Mouse (Mus musculus): ENCODE data around the gene Cyren. TPM values are rescaled to one million over a fixed set of nuclear protein-coding genes. Genes with fewer than 3 reads are reported as not detected.

The Cyren gene
- polyA plus RNA-seq (2016; fragmentation: Nextera tagmentation; extraction: Ambion mirVana), result 17.1 and 19.0 TPM in 2 replicates

DNA sequence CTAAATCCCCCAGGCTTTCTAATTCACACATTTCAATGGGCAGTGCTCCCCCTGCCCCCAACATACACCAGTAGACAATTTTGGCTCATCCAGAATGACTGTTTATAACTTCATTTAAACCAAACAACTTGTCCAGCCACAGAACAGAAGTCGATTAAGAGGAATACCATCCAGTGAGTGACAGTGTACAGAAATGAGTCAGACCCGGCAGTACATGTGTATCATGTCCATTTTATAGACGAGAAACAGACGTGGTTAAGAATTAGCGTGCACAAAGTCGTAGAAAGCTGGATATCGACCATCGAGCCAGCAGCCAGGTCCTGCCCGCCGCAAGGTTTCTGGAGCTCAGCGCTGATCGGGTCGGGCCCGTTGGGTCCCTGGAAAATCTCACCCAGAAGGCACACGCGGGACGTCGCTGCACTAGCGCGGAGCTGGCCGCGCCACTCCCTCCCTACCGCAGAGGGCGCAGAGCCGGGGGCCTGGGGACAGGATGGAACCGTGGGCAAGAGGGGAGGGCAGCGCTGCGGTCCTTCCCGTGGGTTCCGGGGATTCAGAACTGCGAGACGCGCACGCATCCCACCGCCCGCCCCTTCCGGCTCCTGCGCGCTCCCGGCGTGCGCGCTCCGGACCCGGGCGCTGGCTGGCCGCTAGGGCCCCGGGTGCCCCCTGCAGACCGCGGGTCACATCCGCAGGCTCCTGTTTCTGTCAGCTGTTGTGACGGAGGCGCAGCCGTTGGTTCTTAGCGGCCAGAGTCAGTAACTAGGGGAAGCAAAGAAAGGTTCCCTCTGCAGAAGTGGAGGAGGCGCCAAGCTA is at the start of gene Cyren:
Gene Cyren (minus strand): TSS at position 552 of the 813 bp plus-strand sequence.
- Histone ChIP-seq H3K4me2 (replicated peaks) (peak within 1 kb of the TSS; percentile 75), H3K9me3 (no peaks in the 10 kb centered on the region), H3K9ac (peak within 1 kb of the TSS; percentile 84), H3K36me3 (peaks cover 29% of the 10 kb centered on the region), H3K27me3 (no peaks in the 10 kb centered on the region), H3K27ac (peak within 1 kb of the TSS; percentile 94), H3K4me1 (peaks cover 28% of the 10 kb centered on the region), H3K4me3 (peak within 1 kb of the TSS; percentile 67)
- WGBS, result under 1% methylated on average over 52 of the region's 56 CpGs
- peak; percentile 89 for ATAC-seq (ENCODE audit: insufficient number of reproducible peaks, insufficient read depth, low FRiP score, low TSS enrichment)

DNA sequence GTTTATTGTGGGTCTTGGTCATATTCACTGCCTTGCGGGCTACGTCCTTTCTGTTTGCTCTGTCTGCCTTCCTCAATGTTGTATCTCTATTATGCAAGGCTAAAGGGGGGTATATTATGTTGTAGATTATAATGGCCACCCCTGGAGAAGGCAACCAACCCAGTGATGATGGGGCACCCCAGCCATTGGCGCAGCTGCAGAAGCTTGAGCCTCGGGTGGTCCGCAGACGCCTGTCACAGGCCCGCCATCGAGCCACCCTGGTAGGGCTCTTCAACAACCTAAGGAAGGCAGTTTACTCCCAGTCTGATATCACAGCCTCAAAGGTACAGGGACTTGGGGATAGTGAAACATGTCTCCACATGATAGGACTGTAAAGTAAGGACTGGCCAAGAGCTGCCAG is 49.7 kb upstream of the Cyren start:
- Histone ChIP-seq H3K4me1 (no peaks in the 10 kb centered on the region), H3K9ac (no peak overlapping the region), H3K4me3 (no peak overlapping the region), H3K27me3 (no peaks in the 10 kb centered on the region), H3K4me2 (replicated peaks) (no peak overlapping the region), H3K27ac (no peak overlapping the region), H3K9me3 (no peaks in the 10 kb centered on the region), H3K36me3 (no peaks in the 10 kb centered on the region)
- 92% methylated on average over 8 of the region's 8 CpGs for WGBS
- ATAC-seq (ENCODE audit: insufficient number of reproducible peaks, insufficient read depth, low FRiP score, low TSS enrichment), result no peak

DNA sequence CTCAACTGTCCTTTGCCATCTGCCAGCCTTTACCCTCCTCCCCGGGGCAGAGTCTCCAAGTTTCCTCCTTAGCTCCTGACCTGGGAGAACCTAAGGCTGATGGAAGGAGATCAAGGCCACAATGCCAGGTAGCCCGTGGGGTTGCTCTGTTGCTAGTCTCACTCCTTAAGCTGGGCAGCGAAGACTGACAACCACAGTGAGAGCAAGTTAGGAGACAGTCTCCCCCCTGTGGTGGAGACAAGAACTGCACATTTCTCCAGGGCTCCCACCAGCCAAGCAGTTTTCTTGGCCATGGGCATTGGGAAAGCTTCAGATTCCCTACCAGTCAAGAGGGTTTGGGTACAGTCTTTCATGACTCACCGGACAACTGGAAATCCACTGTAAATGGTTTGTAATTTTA is 49.3 kb upstream of the Cyren start:
- 45% methylated on average over 4 of the region's 4 CpGs for WGBS
- Histone ChIP-seq H3K9me3 (no peaks in the 10 kb centered on the region), H3K27ac (no peak overlapping the region), H3K4me3 (no peak overlapping the region), H3K4me2 (replicated peaks) (no peak overlapping the region), H3K36me3 (no peaks in the 10 kb centered on the region), H3K27me3 (no peaks in the 10 kb centered on the region), H3K9ac (no peak overlapping the region), H3K4me1 (no peaks in the 10 kb centered on the region)
- ATAC-seq (ENCODE audit: insufficient number of reproducible peaks, insufficient read depth, low FRiP score, low TSS enrichment), result no peak

DNA sequence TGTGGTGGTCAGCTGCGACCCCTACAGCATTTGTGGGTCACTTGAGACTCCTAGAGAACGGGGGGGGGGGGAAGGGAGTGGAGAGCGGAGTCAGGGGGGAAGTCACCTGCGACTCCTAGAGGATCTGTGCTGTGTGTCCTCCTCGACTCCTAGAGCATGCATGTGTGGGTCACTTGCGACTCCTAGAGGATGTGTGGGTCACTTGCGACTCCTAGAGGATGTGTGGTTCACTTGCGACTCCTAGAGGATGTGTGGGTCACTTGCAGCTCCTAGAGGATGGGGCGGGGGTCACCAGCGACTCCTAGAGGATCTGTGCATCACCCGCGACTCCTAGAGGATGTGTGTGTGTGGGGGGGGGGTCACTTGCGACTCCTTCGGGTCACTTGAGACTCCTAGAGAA is 44.1 kb upstream of the Cyren start:
- H3K4me2 ChIP-seq (replicated peaks), result no peak overlapping the region
- ATAC-seq (ENCODE audit: insufficient number of reproducible peaks, insufficient read depth, low FRiP score, low TSS enrichment), result no peak
- H3K27me3 ChIP-seq, result no peaks in the 10 kb centered on the region
- no peak overlapping the region for H3K27ac ChIP-seq
- no peaks in the 10 kb centered on the region for H3K36me3 ChIP-seq
- H3K9me3 ChIP-seq, result no peaks in the 10 kb centered on the region
- no peak overlapping the region for H3K4me3 ChIP-seq
- peaks cover 3% of the 10 kb centered on the region for H3K4me1 ChIP-seq
- WGBS, result 50% methylated on average over 14 of the region's 14 CpGs
- H3K9ac ChIP-seq, result no peak overlapping the region

DNA sequence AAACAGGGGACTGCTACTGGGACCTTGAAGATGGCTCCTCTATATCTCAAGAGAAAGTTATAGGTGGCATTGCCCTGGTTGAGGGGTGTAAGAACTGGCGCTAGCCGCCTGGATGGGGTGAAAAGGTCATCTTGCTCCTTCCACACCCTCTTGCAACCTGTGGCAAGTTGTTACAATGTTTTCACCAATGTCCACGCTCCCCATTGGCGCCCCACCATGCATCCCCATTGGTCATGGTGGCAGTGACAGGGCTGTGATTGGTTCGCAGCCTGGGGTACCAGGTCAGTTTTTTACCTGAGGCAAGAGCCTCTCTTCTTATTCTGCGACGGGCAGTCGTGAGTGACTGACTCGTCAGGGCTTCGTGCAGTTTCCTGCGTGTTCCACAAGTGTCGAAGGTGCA is 42.8 kb upstream of the Cyren start:
- Histone ChIP-seq H3K4me2 (replicated peaks) (no peak overlapping the region), H3K4me3 (no peak overlapping the region), H3K9me3 (no peaks in the 10 kb centered on the region), H3K4me1 (peaks cover 3% of the 10 kb centered on the region), H3K36me3 (no peaks in the 10 kb centered on the region), H3K27ac (no peak overlapping the region), H3K27me3 (no peaks in the 10 kb centered on the region), H3K9ac (no peak overlapping the region)
- no peak for ATAC-seq (ENCODE audit: insufficient number of reproducible peaks, insufficient read depth, low FRiP score, low TSS enrichment)
- 91% methylated on average over 12 of the region's 12 CpGs for WGBS

DNA sequence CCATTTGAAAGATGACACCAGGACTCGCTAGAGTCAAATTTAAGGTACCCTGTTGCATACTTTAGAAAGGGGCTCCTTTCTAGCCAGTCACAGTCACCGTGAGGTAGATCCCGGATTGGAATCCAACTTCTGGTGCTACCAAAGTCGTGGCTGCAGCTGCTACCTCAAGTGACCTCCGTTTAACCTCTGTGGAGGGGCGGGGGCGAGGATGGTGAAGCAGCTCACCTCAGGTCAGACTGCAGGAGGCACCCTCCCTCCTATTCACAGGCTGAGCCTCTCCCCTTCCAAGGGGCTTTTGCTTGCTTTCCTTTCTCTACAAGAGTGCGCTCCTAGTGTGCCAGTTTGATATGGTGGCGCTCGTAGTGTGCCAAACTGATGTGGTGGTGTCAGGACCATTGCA is 42.1 kb upstream of the Cyren start, which contains the start of gene Stra8:
Gene Stra8 (plus strand): TSS at position 208 of the 400 bp plus-strand sequence.
- H3K9ac ChIP-seq, result no peak within 1 kb of the TSS
- no peak within 1 kb of the TSS for H3K27ac ChIP-seq
- H3K4me2 ChIP-seq (replicated peaks), result no peak within 1 kb of the TSS
- H3K36me3 ChIP-seq, result no peaks in the 10 kb centered on the region
- H3K4me1 ChIP-seq, result peaks cover 3% of the 10 kb centered on the region
- H3K4me3 ChIP-seq, result no peak within 1 kb of the TSS
- no peak for ATAC-seq (ENCODE audit: insufficient number of reproducible peaks, insufficient read depth, low FRiP score, low TSS enrichment)
- H3K27me3 ChIP-seq, result no peaks in the 10 kb centered on the region
- H3K9me3 ChIP-seq, result no peaks in the 10 kb centered on the region
- 40% methylated on average over 10 of the region's 10 CpGs for WGBS

DNA sequence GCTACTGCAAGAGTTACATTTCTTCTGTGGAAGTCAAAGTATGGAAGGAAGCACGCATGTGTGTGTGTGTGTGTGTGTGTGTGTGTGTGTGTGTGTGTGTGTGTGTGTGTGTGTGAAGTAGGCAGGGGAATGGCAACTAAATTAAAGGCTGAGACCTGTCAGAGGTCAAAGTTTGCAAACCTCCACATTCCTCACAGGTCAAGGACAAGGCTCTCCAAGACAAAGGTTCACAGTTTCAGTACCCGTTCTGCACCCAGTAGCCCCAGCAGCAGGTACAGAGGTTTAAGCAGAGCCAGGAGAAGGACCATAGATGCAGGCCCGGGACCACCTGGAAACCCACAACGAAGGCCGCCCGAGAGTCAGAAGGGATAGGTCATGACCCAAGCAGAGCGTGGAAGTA is 41.3 kb upstream of the Cyren start:
- no peaks in the 10 kb centered on the region for H3K9me3 ChIP-seq
- no peak overlapping the region for H3K4me2 ChIP-seq (replicated peaks)
- no peak overlapping the region for H3K4me3 ChIP-seq
- ATAC-seq (ENCODE audit: insufficient number of reproducible peaks, insufficient read depth, low FRiP score, low TSS enrichment), result no peak
- WGBS, result 56% methylated on average over 7 of the region's 7 CpGs
- no peaks in the 10 kb centered on the region for H3K36me3 ChIP-seq
- no peaks in the 10 kb centered on the region for H3K27me3 ChIP-seq
- no peak overlapping the region for H3K9ac ChIP-seq
- H3K27ac ChIP-seq, result no peak overlapping the region
- H3K4me1 ChIP-seq, result peaks cover 3% of the 10 kb centered on the region

DNA sequence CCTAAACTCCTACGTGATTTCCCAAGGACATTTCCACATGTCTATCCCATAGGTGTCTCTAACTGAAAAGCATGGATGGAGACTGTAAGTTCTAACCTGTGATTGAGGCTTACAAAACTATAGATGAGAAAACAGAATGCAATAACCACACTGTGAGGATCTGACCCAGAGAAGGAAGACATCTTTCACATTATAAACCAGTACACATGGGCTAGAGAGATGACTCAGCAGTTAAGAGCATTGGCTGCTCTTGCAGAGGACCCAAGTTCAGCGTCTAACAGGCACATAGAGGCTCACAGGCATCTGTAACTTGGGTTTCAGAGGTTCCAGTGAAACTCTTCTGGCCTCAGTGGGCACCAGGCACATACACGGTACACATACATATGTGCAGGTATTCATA is 36.6 kb upstream of the Cyren start:
- Histone ChIP-seq H3K4me2 (replicated peaks) (no peak overlapping the region), H3K9me3 (no peaks in the 10 kb centered on the region), H3K4me1 (peaks cover 6% of the 10 kb centered on the region), H3K36me3 (no peaks in the 10 kb centered on the region), H3K27me3 (no peaks in the 10 kb centered on the region), H3K4me3 (no peak overlapping the region), H3K27ac (no peak overlapping the region), H3K9ac (no peak overlapping the region)
- no peak for ATAC-seq (ENCODE audit: insufficient number of reproducible peaks, insufficient read depth, low FRiP score, low TSS enrichment)
- WGBS, result 82% methylated on average over 3 of the region's 3 CpGs

DNA sequence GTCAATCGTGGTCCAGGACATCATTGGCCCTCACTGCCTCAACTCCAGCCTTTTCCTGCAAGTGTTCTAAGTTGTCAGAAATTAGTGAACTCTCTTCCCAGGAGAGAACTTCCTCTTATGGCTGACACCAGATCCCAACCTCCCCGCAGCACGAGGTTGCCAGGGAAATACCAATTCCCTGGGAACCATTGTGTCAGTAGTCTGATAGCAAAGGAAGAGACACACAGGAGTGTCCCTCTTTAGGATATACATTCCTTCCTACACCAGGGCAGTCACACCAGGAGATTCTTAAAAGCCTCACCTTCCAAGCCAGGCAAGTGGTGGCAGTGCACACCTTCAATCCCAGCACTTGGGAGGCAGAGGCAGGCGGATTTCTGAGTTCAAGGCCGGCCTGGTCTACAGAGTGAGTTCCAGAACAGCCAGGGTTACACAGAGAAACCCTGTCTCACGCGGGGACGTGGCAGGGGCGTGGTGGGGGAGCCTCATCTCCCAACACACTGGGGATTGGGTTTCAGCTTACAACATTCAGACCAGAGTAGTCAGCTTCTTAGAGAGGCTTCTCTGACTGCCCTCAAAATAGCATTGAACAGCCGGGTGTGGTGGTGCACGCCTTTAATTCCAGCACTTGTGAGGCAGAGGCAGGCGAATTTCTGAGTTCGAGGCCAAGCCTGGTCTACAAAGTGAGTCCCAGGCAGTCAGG is 35.6 kb upstream of the Cyren start:
- ATAC-seq (ENCODE audit: insufficient number of reproducible peaks, insufficient read depth, low FRiP score, low TSS enrichment), result no peak
- Histone ChIP-seq H3K4me3 (no peak overlapping the region), H3K27ac (no peak overlapping the region), H3K27me3 (no peaks in the 10 kb centered on the region), H3K4me2 (replicated peaks) (no peak overlapping the region), H3K4me1 (peaks cover 6% of the 10 kb centered on the region), H3K9ac (no peak overlapping the region), H3K9me3 (no peaks in the 10 kb centered on the region), H3K36me3 (no peaks in the 10 kb centered on the region)
- WGBS, result 81% methylated on average over 13 of the region's 13 CpGs

DNA sequence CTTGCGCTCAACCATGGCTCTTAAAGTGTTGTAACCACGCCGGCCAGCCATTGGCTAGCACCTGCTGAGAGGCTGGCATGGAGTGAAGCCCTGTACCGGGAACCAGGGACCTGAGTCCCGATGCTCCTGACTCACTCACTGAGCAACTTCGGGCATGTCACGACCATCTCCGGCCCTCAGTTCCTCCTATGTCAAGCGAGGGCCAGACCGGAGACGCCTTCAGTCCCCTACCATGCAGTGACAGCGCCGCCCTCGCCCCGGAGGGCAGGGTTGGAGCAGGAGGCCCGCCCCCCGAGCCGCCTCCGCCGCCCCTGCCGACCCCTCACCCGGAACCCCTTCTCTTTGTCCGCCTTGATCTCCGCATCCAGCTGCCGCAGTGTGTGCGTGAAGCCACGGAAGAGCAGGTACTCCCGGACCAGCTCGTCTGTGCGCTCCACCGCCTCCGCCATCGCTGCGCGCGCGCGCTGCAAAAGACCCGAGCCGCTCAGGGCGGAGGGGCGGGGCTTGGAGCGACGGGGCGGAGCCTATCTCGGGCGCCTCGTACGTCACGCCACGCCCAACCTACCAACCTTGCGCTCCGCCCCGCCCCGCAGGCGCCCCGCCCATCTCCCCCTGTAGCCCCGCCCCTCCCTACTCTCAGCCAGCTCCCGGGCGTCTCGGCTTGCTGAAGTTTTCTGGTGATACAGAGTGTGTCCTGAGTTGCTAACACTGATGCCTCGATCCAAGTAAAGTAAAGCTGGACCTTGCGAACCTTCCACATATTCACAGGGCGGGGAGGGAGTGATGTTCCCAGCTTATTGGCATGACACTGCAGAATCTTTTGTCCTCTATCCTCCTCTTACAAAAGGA is 32.7 kb upstream of the Cyren start, which contains the start of gene Wdr91:
Gene Wdr91 (minus strand): TSS at position 506 of the 849 bp plus-strand sequence.
- no peaks in the 10 kb centered on the region for H3K9me3 ChIP-seq
- peak within 1 kb of the TSS; percentile 71 for H3K27ac ChIP-seq
- H3K36me3 ChIP-seq, result peaks cover 23% of the 10 kb centered on the region
- H3K4me2 ChIP-seq (replicated peaks), result peak within 1 kb of the TSS; percentile 71
- H3K27me3 ChIP-seq, result no peaks in the 10 kb centered on the region
- peaks cover 6% of the 10 kb centered on the region for H3K4me1 ChIP-seq
- peak within 1 kb of the TSS; percentile 67 for H3K9ac ChIP-seq
- H3K4me3 ChIP-seq, result peak within 1 kb of the TSS; percentile 62
- peak; percentile 89 for ATAC-seq (ENCODE audit: insufficient number of reproducible peaks, insufficient read depth, low FRiP score, low TSS enrichment)
- WGBS, result under 1% methylated on average over 63 of the region's 64 CpGs

DNA sequence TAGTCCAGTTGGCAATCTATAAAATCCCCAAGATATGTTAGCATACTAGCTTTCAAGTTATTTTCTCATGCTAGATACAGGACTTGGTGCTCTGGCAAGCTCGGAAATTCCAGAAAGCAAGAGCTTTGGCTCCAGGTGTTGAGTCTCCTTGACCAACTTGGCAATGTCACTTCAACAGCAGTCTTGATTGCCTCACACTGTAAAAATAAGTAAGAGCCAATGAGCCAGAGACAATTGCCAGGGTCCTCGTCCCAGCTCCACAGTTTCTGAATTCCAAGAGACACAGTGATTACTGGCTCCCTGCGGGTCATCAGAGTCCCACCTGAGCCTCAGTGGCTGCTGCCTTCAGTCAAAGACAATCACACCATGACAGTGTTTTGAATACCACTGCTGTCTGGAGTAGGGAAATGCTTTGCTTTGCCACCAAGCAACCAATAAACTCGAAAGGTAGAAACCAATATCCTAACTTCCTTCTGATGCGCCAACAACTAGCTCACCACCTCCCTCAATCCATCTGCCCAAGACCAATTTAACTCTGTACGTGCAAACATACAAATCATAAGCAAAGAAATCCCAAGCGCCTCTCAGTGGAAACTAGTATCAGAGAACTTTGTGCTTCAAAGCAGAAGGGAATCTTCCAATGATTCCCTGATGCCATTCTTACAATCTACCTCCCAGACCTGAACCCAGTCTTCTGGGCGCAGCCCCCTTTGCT is 31.9 kb upstream of the Cyren start:
- Histone ChIP-seq H3K4me2 (replicated peaks) (peak overlapping the region; percentile 71), H3K36me3 (peaks cover 28% of the 10 kb centered on the region), H3K27me3 (no peaks in the 10 kb centered on the region), H3K9ac (peak overlapping the region; percentile 67), H3K27ac (peak overlapping the region; percentile 71; the same call in 1 of the 2 replicates), H3K4me3 (peak overlapping the region; percentile 62), H3K4me1 (peaks cover 6% of the 10 kb centered on the region), H3K9me3 (no peaks in the 10 kb centered on the region)
- ATAC-seq (ENCODE audit: insufficient number of reproducible peaks, insufficient read depth, low FRiP score, low TSS enrichment), result no peak
- WGBS, result 56% methylated on average over 8 of the region's 8 CpGs

Data from embryonic facial prominence, embryonic 12.5 days (tissue).